Mouse (Mus musculus) adrenal gland, adult 2 months (tissue): ENCODE data around the gene Mycbp2. TPM values are rescaled to one million over a fixed set of nuclear protein-coding genes. Genes with fewer than 3 reads are reported as not detected.

ENCODE experiments used
- DNase-seq: peaks from one replicate; pipeline ENCODE4 v3.0.0; 2021
- long read RNA-seq: library from polyadenylated mRNA; stranded (forward); transcript quantifications from one replicate; pipeline ENCODE4 v2.0.0, GENCODE M21; 2021
- polyA plus RNA-seq: library from polyadenylated mRNA; depleted of rRNA; stranded (reverse); fragments of >200 nt; gene quantifications from 2 replicates; pipeline ENCODE4 v1.2.3, GENCODE M21; 2012; rRNA removed
- total RNA-seq, 2 experiments: library from RNA; stranded (reverse); gene quantifications; 2 replicates each; pipeline ENCODE4 v1.2.3; 2021

The Mycbp2 gene
- 10 to 100 TPM; 46.3 to 53.7 TPM for total RNA-seq
- polyA plus RNA-seq: 11.9 and 16.0 TPM in 2 replicates
- long read RNA-seq, partial matches to known transcripts: 2 of 2 reads
- long read RNA-seq, other reads (novel, unspliced or antisense): 0 of 2 reads

DNA sequence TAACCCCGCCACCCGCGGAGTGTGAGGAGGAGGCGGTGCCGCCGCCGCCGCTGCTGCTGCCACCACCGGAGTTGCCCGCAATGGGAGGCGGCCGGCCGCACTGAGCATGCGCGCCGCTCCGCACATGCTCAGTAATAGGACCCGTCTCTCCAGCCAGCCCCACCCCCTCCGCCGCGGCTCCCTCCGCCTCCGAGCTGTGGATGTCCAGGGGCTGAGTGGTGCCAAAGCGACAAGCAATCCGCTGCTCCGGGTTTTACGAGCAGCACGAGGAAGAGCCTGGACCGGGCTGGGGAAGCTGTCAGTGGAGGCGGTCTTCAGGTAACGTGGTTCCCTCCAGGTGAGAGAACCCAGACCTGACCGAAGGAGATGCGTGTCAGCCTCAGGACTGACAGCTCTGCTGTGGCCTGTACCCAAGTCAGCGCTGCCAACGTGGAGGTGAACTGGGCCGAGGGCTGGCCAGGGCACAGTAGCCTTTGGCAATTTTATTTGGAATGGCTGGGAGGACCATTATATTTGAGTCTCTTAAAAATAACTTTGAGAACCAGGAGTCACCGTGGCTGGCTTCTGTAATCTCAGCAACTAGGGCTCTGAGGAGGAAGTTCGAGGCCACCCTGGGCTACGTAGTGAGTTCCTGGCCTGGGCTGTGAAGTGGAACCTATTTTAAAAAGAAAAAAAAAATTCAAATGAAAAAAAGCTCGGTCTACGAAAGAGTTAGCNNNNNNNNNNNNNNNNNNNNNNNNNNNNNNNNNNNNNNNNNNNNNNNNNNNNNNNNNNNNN, at the start of gene Mycbp2:
Gene Mycbp2 (minus strand): TSS at position 86 of the 777 bp plus-strand sequence.
- DNase-seq: peak; percentile 100

DNA sequence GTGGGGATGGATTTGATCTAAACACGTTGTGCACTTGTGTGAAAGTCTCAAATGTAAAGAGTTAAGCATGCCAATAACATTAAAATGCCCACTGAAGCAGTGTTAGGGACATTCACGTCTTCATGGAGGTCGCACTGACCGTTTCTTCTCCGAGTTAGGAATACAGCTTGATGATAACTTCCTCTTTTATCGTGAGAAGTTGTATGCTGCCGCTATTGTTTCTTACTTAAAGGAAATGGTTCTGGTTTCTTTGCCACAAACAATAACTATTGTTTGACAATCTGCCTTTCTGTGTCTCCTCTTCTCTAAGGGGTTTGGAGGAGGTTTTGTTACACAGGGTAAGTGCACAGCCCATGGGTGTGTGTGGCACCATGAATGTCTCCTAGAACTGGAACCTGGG, 45.8 kb upstream of the Mycbp2 start:
- DNase-seq: no peak

DNA sequence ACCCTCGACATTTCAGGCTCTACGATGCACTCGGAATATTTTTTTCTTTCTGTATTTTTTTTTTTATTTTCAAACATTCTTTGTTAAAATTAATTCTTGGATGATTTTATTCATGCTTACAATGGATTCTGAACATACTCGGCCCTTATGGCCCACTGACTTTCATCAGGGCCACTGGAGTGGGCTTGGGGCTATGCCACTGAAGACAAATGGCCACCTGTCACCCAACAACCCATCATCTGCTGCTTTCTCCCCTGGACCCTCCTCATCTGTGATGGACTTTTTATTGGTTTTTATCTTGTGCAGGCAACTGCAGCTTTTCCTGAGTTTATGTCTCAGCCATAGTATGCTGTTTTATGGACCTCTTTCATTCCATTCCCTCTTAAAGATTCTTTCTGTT, 40.8 kb upstream of the Mycbp2 start:
- no peak for DNase-seq

DNA sequence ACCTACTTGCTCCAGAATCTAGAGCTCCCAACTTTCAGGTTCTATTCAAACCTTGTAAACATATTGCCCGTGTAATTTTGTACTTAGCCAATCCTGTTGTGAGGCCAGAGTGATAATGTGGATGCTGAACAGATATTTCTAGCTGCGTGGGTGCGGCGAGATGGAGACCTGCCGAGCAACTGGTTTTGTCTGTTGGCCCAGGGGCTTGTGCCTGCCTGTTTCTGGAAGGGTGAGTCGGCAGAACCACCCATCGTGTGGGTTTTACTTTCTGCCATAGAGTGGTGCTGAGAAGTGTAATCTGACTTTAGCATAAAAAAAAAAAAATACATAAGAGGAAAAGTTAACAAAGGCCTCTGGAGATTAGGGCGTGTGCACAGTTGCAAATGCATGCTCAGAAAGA, 40.3 kb upstream of the Mycbp2 start:
- no peak for DNase-seq

DNA sequence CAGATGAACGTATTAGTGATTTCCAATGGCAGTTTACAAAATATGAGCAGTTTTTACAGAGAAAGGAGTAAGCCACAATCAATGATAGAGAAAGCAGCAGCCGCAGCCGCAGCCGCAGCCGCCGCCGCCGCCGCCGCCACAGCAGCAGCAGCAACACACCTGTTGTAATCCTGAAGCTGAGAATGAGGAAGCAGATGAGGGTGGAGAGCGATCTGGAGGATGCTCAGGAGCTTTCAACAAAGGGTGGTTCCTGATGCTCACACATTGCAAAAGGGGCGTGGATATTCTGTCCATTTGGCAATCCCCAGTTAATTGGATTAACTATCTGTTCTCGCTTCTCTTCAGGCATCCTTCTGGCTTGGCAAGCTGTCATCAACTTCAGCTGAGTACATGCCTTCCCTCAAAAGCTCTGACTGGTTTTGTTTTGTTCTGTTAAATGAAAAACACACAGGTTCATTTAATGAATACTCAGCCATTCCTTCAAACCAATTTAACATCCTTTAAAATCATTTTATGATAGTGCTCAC, 38.5 kb upstream of the Mycbp2 start:
- DNase-seq: no peak

DNA sequence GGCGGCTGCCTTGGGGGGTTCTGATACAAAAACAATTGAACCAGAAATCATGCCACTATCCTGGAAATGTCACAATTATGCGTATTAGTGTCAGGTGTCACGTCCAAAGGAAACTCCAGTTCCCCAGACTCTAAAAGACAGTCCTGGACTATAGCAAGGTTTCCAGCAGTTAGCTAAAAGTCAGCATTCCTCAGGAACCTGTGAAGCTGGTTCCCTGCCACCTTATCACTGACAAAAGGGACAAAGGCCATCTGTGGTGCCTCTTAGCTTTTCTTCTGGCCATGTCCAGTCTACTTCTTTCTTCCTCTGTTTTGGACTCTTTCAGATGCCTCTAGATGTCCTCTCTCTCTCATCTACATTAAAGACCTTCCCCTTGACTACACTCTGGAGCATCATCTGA, 32.1 kb upstream of the Mycbp2 start:
- no peak for DNase-seq

DNA sequence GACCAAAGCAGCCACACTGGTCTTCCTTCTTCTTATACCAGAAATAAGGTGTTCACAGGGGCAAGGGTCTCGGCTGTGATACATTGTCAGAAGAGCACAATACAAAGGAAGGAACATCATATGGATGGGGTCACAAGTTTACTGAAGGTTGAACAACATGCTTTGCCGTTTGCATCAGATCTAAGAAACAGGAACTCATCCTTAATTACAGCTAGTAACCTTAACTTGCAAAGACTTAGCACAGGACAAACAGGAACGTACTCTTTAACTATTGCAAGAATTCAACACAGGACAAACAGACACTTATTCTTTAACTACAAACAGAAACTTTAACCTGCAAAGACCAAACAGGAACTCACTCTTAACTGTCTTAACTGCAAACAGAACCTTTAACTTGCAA, 30.2 kb upstream of the Mycbp2 start:
- no peak for DNase-seq

DNA sequence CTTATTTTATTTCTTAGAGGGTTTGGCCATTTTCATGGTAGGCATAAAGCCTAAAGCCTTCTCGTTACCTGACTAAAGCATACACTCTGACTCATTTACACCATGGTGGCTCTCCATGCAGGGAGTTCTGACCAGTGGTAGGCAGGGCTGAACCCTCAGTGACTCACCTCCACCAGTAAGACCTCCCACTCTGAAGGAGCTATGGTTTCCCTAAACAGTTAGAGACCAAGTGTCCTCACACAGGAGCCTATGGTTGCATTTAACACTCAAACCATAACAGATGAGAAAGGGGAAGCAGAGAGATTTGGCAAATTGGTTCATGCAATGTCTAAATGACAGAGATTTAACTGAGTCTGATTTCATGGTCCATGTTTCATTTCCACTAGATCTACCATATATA, 28.9 kb upstream of the Mycbp2 start:
- no peak for DNase-seq

DNA sequence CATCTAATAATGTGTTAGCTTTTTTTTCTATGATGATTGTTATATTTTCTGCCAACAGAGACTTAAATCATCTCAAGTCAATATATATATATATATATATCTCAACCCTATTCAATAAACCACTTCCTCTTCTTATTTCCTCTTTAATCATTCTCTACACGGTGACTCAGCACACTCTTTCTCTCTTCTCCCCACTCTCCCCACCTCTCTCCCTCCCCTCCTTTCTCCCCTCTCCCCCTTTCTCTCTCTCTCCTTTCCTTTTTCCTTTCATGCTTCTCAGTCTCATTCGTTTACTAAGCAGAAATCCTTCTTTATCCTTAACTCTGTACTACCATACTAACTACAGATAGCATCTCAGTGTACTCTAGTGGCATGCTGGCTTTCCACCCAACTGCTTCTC, 16.6 kb upstream of the Mycbp2 start:
- DNase-seq: no peak

DNA sequence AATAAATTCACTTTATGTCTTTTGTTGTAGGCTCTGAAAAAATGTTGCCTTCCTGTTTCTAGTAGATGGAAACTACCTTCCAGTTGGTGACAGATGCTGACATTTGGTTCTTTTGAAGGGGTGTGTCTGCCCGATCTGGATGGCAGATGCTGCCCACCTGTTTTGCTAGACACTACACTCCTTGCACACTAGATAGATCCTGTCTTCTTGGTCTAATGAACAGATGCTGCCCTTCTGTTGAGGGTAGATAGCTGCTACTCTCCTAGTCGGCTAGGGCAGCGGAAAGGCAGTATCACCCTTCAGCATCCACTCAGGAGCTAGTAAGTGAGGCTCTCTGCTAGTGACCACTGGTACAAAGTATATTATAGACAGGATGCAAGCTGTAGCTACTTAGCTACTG, 9.5 kb upstream of the Mycbp2 start:
- DNase-seq: no peak

DNA sequence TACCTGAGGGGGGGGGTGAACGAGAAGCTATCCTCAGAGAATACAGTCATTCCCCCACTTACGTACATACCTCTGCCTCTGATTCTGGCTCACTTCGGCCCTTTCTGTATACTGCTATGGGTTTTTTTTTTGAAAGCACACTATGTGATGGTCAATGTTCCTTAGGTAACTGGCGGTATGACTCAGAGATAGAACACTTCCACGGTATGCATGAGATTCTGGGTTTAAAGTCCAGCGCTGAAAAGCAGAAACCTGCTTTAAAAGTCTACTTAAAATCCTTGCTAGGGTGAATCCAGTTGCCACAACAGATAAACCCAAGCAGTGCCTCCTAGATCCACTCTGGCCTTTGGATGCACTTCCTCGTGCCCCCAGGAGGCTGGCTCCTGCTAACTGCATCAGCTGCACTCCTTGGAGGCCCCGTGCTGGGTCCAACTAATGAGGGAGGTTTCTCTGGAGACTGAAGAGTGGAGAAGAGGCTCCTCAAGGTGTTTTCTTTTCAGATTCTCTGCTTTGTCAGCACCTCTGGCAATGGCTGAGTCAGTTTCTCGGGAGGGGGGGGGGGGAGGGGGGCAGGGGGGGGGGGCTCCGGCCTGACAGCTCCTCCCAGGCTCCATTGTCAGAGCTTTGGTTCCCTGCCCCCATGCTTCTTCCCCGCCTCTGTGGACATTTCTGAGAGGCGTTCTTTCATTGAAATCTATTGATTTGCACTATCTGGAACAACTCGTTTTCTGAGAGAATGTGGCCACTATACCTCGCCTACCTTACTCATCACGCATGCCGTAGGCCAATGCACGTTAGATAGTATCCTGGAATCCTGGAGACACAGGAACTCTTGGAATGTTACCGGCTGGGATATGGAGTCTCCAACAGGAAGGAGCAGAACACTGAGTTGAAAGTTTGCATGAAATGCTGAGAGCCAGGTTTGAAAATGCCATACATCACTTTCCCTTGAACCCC, 8.1 kb upstream of the Mycbp2 start:
- DNase-seq: no peak

DNA sequence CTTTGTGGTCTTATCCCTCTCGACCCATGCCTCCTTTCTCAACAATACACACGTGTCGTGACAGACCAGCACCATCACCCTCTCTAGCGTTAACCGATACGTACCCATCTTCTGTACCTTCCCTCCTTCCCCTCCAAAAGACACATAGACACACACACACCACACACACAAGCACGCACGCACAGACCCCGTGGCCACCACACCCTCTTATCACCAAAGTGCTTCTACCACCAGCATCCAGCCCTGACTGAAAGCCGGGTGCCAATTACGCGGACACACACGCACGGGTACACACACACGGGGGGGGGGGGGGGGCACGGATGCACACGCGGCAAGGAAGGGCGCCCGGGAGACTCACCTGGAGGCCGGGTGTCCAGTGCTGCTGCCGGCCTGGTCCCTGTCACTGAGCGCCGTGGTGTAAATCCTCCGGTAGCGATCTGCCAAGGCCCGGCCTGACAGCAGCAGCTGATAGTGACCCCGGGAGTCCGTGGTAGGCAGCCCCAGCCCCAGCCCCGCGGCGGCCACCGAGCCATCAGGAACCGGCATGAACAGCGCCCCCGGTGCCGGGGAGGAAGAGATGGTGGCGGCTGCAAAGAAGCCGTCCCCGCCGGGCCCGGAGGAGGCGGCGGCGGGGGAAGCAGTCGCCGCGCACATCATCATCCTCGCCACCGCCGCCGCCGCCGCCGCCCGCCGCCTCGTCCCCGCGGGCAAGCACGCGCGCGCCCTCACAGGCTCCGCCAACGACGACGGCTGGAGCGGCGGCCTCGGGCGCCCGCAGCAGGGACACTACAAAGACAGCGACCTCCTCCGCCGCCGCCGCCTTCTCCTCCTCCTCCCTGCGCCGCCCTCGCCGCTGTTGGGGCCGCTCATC, 521 bp downstream of the Mycbp2 start:
- DNase-seq: no peak

DNA sequence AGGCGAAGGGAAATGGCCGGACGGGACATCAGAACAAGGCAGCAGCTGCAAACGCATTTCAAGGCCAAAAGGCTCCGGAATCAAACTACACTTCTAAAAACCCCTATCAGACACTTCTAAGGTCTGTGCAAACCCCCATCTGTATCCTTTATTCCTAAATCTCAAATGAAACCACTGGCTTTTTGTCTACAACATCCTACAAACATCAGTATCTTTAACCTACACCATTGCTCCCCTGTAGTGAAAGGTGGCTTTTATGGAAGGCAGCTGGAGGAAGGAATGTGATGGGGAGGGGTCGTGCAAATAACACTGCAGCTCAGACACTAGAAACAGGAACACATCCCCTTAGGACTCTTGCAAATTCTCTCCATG, 1.1 kb downstream of the Mycbp2 start:
- DNase-seq: no peak

DNA sequence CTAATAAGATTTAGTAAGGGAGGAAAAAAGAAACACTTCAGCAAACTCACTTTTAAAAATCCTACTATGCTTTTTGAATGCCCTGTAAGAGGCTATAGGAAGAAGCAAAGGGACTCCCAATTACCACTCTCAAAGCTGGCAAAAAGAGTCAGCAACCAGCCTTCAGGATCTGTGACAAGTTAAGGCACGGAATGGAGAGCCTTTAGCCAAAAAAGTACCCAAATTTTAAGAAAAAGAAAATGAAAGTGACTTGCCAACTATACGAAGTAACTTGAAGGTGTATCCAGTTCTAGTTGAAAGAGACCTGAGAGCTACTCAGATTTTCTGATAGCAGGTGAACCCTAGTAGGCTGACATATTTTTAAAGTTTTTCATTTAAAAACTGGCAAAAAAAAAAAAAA, 1.6 kb downstream of the Mycbp2 start:
- peak; percentile 6 for DNase-seq

DNA sequence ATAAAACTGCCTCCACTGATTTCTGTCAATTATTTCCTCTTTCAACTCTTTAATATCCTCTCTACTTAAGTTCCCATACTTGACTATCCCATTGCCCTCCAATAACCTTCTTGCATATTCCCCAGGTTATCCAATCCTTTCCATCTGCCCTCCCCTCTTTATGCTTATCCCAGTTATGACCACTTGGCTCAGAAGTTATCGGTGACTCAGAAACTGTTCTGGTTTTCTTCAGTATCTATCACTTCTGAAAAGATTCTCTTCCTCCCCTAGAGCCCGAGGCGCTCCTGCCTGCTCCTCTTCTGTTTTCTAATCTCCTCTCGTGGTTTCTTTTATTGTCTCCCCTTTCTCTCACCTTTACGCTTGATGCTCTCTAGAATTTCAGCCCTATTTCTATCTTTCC, 2.8 kb downstream of the Mycbp2 start:
- no peak for DNase-seq

DNA sequence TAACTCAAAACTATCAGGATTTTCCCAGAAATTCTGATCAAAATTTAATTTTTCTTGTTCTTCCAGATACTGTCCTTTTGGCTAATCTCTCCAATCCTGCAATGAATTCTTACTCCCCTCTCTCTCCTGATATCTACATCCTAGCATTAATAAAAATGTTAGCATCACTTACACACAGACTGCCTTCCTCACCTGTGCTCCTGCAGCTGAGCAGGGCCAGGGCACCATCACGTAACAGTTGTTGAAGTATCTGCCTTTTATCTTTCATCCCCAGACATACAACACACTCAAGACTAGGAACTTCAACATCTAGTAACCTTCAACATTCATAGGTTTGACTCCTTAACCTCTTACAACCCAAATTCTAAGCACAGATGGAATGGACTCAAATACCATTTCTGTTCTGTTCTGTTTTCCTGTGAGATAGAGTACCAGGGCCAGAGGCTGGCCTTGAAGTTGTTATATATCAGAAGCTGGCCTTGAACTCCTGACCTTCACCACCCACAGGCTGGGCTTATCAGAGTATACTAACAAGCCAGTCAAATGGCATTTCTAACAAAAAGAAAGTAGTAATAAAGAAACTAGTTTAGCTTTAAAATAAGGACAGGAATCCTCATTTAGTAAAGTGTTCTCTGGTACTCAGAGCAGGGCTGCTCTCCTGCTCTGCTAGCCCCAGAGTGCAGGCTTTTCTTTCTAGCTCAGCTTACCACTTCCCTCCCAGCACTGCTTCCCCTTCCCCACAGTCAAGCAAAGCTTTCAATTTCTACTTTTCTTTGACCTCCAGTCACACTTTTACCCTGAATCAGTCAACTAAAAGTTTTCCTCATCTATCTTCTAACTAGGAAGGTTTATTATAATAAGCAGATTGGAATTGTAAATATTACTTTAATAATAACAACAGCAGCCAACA, 5.0 kb downstream of the Mycbp2 start:
- peak; percentile 56 for DNase-seq

DNA sequence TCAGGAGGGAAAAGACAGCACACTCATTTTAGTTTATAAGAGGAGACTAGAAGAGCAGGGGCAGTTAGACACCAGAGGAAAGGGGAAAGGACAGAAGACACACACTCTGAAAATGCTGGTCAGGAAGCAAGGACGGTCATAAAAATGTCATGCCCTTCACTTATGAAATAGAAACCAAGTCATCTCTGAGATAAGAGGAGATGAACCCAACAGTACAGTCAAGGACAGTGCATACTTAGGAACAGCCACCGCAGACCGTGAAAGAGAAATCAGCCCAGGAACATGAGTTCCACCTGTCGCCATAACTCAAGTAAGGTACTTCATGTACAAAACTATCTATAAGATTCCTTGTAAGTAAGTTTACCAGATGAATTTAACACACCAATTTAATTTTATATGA, 33.7 kb downstream of the Mycbp2 start:
- DNase-seq: peak; percentile 58

DNA sequence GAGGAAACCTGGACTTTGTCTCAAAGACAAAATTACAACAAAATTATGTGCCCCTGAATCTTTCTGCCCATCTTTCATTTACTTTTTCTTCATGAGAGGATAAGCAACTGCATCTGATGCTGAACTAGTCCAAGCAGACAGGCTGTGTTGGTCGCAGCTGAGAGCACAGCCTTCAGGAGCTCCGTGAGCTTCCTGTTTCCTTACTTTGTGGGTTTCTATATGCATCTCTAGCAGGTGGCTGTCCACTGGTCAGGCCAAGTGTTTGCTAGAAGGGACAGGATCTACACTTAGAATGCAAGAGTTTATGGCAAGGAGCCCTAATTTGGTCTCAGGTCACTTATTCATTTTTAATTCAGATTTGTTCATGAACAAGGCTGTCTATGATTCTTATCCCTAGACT, 50.4 kb downstream of the Mycbp2 start:
- DNase-seq: no peak

DNA sequence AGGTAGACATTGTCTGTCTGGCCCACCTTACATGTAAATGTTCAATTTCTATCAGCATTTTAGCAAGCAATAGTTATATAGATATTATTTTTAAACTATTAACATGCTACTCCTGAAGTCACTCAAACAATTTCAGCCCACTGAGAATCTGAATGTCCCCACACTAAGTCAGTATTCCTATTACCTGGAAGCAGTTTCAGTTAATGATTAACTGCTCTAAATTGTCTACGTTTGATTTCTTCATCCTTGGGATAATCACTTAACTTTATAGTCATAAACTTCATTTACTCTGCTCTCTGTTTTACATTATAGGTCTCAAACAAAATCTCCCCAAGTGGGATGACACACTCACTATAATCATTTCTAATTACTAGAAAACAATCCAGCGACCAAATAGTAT, 60.0 kb downstream of the Mycbp2 start:
- no peak for DNase-seq

DNA sequence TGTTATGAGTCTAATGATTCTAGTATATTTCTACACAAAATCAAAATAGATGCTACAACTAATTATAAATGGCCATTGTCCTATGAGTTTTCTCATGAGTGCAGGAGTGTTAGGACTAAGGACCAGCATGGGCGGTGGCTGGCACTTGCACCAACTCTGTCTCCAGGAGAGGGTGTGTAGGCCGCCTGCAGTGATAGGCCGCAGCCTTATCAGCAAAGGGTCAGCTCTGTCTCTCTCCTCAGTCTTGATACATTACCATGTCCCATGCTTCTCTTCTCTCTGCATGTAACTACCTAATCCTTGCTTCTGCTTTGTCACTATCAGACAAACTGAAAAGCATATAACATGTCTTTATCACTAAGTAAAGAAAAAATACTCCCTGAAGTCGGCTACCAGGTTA, 69.9 kb downstream of the Mycbp2 start:
- no peak for DNase-seq

DNA sequence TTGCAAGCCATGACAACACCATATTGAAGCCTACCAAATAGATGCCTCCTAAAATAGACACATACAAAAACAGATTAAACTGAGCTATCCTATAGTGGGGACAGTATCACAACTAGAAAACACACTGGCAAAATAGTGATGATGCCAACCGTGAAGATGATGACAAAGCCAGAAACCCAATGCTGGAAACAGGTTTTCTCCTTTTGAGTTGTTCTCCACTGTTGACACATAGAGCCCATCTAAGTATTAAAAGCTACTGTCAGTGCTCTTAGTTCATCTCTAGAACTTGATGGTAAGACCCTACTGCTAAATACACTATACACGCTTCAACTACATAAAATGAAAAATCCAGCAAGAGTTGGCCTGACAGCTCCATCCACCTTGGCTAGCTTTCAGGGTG, 86.2 kb downstream of the Mycbp2 start:
- DNase-seq: no peak
